Mouse (Mus musculus): ENCODE data around the gene Taar7a.

Gene Taar7a

DNA sequence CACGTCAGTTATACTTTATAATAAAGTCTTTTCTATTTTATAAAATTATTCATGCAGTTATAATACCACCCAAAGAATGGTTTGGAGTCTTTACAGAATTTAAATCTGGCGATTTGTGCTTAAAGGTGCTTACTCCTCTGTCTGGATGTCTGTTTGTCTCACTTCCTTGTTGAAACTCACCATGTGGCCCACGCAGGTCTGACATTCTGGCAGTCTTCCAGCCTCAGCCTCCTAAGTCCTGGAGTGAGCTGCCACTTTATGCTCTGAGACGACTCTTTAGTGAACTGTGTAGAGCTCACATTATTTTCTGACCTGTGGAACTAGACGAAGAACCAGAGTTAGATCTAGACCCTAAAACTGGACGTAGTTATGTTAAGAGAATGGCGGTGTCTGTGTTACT is 45.3 kb downstream of the Taar7a start:
- no peak for DNase-seq (ENCODE audit: low spot score)

DNA sequence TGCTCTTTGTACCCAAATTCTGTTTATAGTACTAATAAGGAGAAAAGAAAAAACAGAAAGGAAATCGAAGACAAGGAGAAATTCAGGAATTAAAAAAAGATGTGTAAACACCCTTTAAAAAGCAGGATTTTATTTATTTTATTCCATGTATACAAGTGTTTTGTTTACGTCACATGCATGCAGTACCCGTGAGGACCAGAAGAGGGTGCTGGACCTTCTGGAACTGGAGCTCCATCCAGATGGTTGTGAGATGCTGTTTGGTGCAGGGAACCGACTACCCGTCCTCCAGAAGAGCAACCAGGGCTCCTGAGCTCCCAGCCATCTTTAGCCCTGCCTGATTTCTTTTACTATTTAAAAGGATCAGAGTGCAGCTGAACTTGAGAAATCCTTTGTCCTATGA is 50.8 kb downstream of the Taar7a start:
- DNase-seq (ENCODE audit: low spot score), result no peak
